Mouse (Mus musculus): Measurements from ENCODE around the gene G0s2.

DNA sequence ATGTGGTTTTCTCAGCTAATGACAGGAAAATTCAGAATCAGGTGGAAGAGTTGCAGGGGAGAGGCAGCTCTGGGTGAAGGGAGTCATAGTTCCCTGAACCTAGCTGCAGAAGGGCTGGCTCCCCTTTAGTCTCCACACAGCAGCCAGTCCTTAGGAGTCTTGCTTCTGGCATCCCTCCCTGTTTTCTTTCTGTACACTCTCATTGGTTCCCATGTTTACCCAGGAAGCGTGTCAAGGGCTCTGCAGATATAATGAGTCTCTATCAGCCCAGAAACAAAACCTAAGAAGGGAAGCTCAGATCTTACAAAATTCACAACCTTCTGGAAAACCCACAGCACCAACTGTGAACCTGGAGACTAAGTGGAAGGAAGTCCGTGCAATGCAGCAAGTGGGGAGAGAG, 20.0 kb upstream of the G0s2 start:
- TF ChIP-seq CTCF (IDR thresholded peaks at IDR 0.05; ENCODE audit: low read depth) (no peak), EP300 (IDR thresholded peaks at IDR 0.05; ENCODE audit: low read depth) (no peak)
